Mouse (Mus musculus) limb, embryonic 10.5 days (tissue): Measurements from ENCODE around the gene Glipr1. TPM values are rescaled to one million over a fixed set of nuclear protein-coding genes. Genes with fewer than 3 reads are reported as not detected.
"Not testable (repeated sequence)": the region's sequence is repeated elsewhere in the genome, so short reads cannot be mapped to it uniquely, and the experiment has no call there.

Experiments
- DNase-seq: peaks from one replicate; pipeline ENCODE4 v3.0.0-alpha.2; 2017; ENCODE audit warnings: low spot score
- H3K27ac ChIP-seq: fragments of 300-500 bp; sonication (generic); 2 replicates; pipeline ENCODE4 v1.5.1; 2016; ENCODE audit warnings: mild to moderate bottlenecking
- H3K27me3 ChIP-seq: fragments of 300-500 bp; sonication (generic); 2 replicates; pipeline ENCODE4 v1.6.1; 2016; ENCODE audit warnings: low read depth, mild to moderate bottlenecking; ENCODE audit not compliant: poor library complexity, severe bottlenecking
- H3K36me3 ChIP-seq: fragments of 300-500 bp; sonication (generic); 2 replicates; pipeline ENCODE4 v1.6.1; 2016; ENCODE audit warnings: mild to moderate bottlenecking, moderate library complexity
- H3K4me1 ChIP-seq: fragments of 300-500 bp; sonication (generic); 2 replicates; pipeline ENCODE4 v1.6.1; 2016
- H3K4me3 ChIP-seq: fragments of 300-500 bp; sonication (generic); 2 replicates; pipeline ENCODE4 v1.5.1; 2016; ENCODE audit warnings: mild to moderate bottlenecking, moderate library complexity
- H3K9me3 ChIP-seq: fragments of 300-500 bp; sonication (generic); replicated peaks from 2 replicates; pipeline ENCODE4 v1.6.1; 2016; ENCODE audit warnings: mild to moderate bottlenecking
- WGBS: fragments of 180-500 bp; shearing (Covaris S2); methylation state at CpG from one replicate; pipeline ENCODE4 v1.1.7; 2016; 5-methylcytosine and 5-hydroxymethylcytosine counted together
- polyA plus RNA-seq: library from polyadenylated mRNA; unstranded; fragments of >200 nt; fragmentation: Nextera tagmentation; extraction: Ambion mirVana; gene quantifications from 2 replicates; pipeline ENCODE4 v1.2.1, GENCODE M21; 2016

The Glipr1 gene
- polyA plus RNA-seq: 0.78 and 1.2 TPM in 2 replicates

GRCm38 (mm10) chr10:112002544-112003215 lies at the start of gene Glipr1:
Gene Glipr1 (minus strand): TSS chr10:112002631.
- H3K4me1 ChIP-seq: peaks cover 6% of the 10 kb centered on the region
- H3K36me3 ChIP-seq: no peaks in the 10 kb centered on the region
- no peaks in the 10 kb centered on the region for H3K9me3 ChIP-seq
- no peak for DNase-seq
- H3K27ac ChIP-seq: no peak within 1 kb of the TSS
- no peaks in the 10 kb centered on the region for H3K27me3 ChIP-seq
- WGBS: 65% methylated on average over 9 of the region's 9 CpGs
- H3K4me3 ChIP-seq: no peak within 1 kb of the TSS

DNA sequence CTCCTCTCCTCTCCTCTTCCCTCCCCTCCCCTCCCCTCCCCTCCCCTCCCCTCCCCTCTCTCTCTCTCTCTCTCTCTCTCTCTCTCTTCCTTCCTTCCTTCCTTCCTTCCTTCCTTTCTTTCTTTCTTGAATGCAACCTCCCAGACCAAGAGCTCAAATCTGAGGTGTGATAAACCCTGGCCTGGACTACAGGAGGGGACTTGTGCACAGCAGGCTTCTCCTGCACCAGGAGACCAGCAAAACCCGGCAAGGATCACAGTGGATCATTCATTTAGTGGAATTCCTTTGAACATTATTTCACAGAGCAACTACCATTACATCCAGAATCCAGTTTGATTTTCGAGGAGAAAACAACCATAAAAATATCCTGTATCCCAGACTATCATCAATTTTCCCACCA lies 49.5 kb upstream of the Glipr1 start:
- DNase-seq: peak; percentile 46
- not testable (repeated sequence) for H3K36me3 ChIP-seq, H3K9me3 ChIP-seq, H3K27me3 ChIP-seq, H3K4me3 ChIP-seq, H3K27ac ChIP-seq, H3K4me1 ChIP-seq
- WGBS: 84% methylated on average over 2 of the region's 2 CpGs

GRCm38 (mm10) chr10:112051220-112051619 lies 48.8 kb upstream of the Glipr1 start:
- H3K4me3 ChIP-seq: no peak overlapping the region
- H3K4me1 ChIP-seq: no peaks in the 10 kb centered on the region
- H3K9me3 ChIP-seq: no peaks in the 10 kb centered on the region
- DNase-seq: no peak
- no peak overlapping the region for H3K27ac ChIP-seq
- no peaks in the 10 kb centered on the region for H3K27me3 ChIP-seq
- no peaks in the 10 kb centered on the region for H3K36me3 ChIP-seq

- H3K4me3 ChIP-seq, DNase-seq, H3K27ac ChIP-seq, H3K36me3 ChIP-seq, H3K9me3 ChIP-seq, H3K4me1 ChIP-seq, H3K27me3 ChIP-seq: not testable (repeated sequence)
- 66% methylated on average over 14 of the region's 14 CpGs for WGBS
Measured at GRCm38 (mm10) chr10:112044283-112044682, 41.9 kb upstream of the Glipr1 start.

GRCm38 (mm10) chr10:112043523-112043922 lies 41.1 kb upstream of the Glipr1 start:
- H3K9me3 ChIP-seq, H3K27ac ChIP-seq, H3K27me3 ChIP-seq, DNase-seq, H3K36me3 ChIP-seq, H3K4me3 ChIP-seq, H3K4me1 ChIP-seq: not testable (repeated sequence)
- 84% methylated on average over 9 of the region's 9 CpGs for WGBS

GRCm38 (mm10) chr10:112028689-112029088 lies 26.3 kb upstream of the Glipr1 start:
- not testable (repeated sequence) for H3K9me3 ChIP-seq, DNase-seq, H3K36me3 ChIP-seq, H3K4me1 ChIP-seq, H3K4me3 ChIP-seq, H3K27ac ChIP-seq, H3K27me3 ChIP-seq
- 91% methylated on average over 3 of the region's 3 CpGs for WGBS

- H3K9me3 ChIP-seq: no peaks in the 10 kb centered on the region
- no peaks in the 10 kb centered on the region for H3K4me1 ChIP-seq
- H3K36me3 ChIP-seq: no peaks in the 10 kb centered on the region
- H3K27me3 ChIP-seq: no peaks in the 10 kb centered on the region
- H3K27ac ChIP-seq: no peak overlapping the region
- DNase-seq: no peak
- 77% methylated on average over 2 of the region's 2 CpGs for WGBS
- no peak overlapping the region for H3K4me3 ChIP-seq
Measured at GRCm38 (mm10) chr10:112023585-112023984, 21.2 kb upstream of the Glipr1 start.

DNA sequence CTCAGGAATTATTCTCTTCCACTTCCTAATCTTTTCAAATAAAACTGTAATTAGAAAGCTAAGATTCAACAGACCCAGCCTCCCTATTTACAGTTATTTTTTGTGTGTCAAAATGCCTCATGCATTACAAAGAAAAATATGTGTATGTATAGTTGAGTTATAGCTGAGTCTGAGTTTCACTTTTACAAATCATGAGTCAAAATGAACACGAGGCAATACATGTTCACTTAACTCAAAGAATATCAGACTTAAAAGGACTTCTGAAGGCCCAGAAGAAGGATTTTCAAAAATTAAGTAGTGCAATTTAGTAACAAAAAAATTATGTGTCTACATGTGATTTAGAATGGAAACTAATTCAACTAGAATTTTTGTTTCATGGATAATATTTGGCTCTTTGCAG lies 7.1 kb upstream of the Glipr1 start:
- H3K27ac ChIP-seq, H3K4me3 ChIP-seq, DNase-seq, H3K36me3 ChIP-seq, H3K4me1 ChIP-seq, H3K27me3 ChIP-seq, H3K9me3 ChIP-seq: not testable (repeated sequence)
- 91% methylated on average over 1 of the region's 1 CpGs for WGBS

- H3K36me3 ChIP-seq: no peaks in the 10 kb centered on the region
- no peaks in the 10 kb centered on the region for H3K9me3 ChIP-seq
- WGBS: 89% methylated on average over 9 of the region's 9 CpGs
- no peak overlapping the region for H3K27ac ChIP-seq
- no peaks in the 10 kb centered on the region for H3K27me3 ChIP-seq
- peaks cover 6% of the 10 kb centered on the region for H3K4me1 ChIP-seq
- no peak overlapping the region for H3K4me3 ChIP-seq
- DNase-seq: no peak
Measured at GRCm38 (mm10) chr10:112001756-112002520, 493 bp downstream of the Glipr1 start.

- Histone ChIP-seq H3K27ac (no peak overlapping the region), H3K9me3 (no peaks in the 10 kb centered on the region), H3K4me1 (peaks cover 6% of the 10 kb centered on the region), H3K27me3 (no peaks in the 10 kb centered on the region), H3K36me3 (no peaks in the 10 kb centered on the region), H3K4me3 (no peak overlapping the region)
- WGBS: 95% methylated on average over 2 of the region's 2 CpGs
- peak; percentile 12 for DNase-seq
Measured at GRCm38 (mm10) chr10:112001350-112001749, 1.1 kb downstream of the Glipr1 start.

GRCm38 (mm10) chr10:112000568-112000967 lies 1.9 kb downstream of the Glipr1 start:
- WGBS: 91% methylated on average over 5 of the region's 5 CpGs

GRCm38 (mm10) chr10:111999765-112000164 lies 2.7 kb downstream of the Glipr1 start:
- H3K4me1 ChIP-seq: peaks cover 6% of the 10 kb centered on the region
- no peaks in the 10 kb centered on the region for H3K9me3 ChIP-seq
- no peaks in the 10 kb centered on the region for H3K36me3 ChIP-seq
- H3K27me3 ChIP-seq: no peaks in the 10 kb centered on the region
- no peak overlapping the region for H3K4me3 ChIP-seq
- WGBS: 65% methylated on average over 3 of the region's 3 CpGs
- DNase-seq: no peak
- H3K27ac ChIP-seq: no peak overlapping the region

More at GRCm38 (mm10) chr10:112000568-112000967, 1.9 kb downstream of the Glipr1 start:
- H3K27ac ChIP-seq: no peak overlapping the region
- H3K4me3 ChIP-seq: no peak overlapping the region
- peak; percentile 21 for DNase-seq
- no peaks in the 10 kb centered on the region for H3K36me3 ChIP-seq
- no peaks in the 10 kb centered on the region for H3K27me3 ChIP-seq
- H3K9me3 ChIP-seq: no peaks in the 10 kb centered on the region
- H3K4me1 ChIP-seq: peaks cover 6% of the 10 kb centered on the region

DNA sequence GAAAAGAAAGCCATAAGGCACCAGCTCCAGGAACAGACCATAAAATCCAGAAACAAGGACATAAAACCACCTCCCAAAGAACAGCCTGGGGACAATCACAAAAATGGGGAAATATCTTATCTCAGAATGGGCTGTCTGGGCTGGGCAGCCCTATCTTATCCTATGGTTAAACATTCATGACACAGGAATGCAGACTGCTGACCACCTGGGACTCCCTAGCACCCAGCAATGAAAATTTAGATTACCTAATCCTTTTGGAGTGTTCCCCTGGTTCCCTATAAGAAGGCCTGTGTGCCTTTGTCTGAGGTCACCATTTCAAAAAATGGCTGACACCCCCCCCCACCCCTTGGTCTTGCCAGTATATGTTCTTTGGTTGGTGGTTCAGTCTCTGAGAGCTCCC lies 4.8 kb downstream of the Glipr1 start:
- Histone ChIP-seq H3K27me3 (no peaks in the 10 kb centered on the region), H3K27ac (no peak overlapping the region), H3K4me1 (peaks cover 6% of the 10 kb centered on the region), H3K4me3 (no peak overlapping the region), H3K36me3 (no peaks in the 10 kb centered on the region), H3K9me3 (no peaks in the 10 kb centered on the region)
- no peak for DNase-seq
